Mouse (Mus musculus): ENCODE results near the gene Syt8.
"Not testable (repeated sequence)": the region's sequence is repeated elsewhere in the genome, so short reads cannot be mapped to it uniquely, and the experiment has no call there.

The Syt8 gene

DNA sequence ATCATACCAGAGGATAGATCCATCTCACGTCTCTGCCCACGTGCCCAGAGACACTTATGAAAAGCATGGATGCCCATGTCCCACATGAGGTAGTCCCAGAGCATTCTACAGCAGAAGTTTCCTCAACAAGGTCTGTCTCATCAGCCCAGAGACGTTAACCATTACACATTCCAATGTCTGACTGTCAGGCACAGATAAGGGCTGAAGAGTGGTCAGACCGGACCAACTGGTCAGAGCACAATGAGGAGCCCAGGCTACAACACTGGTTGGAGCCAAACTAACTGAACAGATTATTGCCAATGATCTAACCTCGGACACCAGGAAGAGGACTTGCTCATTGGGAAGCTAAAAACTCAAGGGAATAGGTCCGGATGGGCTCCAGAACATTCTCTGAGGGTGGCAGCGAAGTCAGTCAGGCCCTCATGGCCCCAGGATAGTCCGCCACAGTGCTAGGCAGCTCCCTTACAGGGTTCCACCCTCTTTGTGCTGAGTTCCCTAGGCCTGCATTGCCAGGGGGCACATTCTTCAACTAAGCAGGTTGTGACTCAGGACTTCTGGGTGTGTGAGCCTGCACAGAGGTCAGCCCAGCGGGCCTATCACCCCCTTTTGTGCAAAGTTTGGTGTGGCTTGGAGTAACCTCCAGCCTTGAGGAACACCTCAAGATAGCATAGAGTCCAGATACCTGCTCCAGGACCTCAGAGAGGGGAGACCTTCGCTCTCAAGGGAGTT lies at the start of gene Syt8:
Gene Syt8 (plus strand): TSS at position 714 of the 729 bp plus-strand sequence.
- no peak for DNase-seq

DNA sequence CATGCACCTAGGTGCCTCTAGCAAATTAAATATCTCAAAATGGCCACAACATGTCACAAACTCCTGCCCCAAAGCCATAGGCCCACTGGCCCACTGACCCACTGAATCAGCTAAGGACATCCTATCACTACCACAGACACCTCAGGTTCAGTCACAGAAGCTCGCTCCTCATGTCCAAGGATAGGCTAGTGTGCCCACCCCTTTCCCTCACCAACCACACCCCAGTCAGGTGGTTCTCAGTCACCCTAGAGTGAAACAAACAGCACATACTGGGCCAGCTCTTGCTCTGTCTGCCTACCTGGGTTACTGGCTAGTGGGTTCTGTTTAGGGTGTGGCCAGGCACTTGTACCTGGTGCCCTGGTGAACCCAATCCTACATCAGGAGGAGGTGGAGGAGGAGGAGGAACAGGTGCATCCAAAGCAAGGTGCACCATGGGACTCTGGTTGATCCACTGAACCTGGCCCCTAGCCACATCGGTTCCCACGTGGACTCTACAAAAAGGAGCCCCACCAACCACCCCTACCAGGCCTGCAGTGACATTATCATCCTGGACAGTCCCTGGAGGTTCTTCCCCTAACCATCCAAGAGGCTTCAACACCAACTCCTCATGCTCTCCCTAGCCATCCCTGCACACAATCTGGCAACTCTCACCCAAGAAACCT lies 48.8 kb upstream of the Syt8 start:
- DNase-seq = no peak

DNA sequence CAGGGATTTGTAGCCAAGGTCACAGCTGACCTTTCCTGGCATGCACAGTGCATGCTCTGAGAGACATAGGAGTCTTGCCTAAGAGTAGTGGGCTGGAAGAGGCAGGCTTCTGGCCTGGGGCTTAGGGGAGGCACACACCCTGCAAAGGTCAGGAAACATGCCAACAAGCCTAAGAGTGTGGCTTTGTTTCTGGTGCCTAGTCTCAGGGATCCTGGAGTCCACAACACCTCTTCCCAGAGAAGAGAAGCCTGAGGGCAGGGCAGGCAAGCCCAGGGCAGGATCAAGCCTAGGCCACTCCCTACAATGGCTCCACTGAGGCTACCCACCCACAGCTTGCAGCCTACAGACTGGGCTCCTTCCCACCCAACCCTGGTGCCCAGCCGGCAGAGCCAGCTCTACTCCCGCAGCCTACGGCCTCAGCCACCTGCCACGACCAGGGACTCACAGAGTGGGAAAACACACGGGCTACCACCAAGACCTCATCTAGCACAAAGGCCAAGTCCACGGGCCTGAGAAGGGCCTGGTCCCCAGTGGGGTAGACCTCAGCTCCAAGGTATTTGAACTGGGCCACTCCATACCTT lies 47.9 kb upstream of the Syt8 start:
- DNase-seq = no peak

DNA sequence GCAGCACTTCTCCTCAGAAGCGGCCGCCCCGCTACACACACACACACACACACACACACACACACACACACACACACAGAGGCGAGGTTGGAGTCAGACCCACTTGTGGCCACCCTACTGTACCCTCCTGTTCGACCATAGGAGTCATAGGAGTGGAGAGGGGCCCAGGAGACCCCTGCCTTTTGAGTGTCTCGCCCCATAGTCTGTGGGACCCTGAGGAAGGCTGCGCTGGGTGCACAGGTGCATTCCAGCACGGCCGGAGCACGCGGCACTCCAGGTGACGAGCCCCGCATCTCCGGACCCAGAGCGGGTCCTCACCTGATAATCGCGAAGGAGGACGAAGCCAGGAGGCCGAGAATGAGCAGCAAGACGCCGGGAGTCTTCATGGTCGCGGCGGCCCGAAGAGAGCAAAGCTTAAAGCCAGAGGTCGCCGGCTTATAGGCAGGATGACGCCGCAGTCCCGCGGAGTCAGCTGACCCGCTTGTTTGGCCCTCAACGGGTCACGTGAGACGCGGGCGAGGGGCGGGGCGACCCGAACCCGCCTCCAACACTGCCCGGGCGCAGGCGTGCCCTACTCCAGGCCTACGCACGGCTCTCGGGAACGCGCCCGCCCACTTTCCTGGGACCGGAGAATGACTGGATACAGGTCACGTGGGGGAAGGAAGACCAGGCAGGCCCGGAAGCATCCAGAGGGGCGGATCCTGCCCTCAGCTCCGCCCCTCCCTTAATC lies 47.1 kb upstream of the Syt8 start, which contains the start of gene Ctsd:
Gene Ctsd (minus strand): TSS at position 620 of the 730 bp plus-strand sequence.
- DNase-seq = peak; percentile 99

DNA sequence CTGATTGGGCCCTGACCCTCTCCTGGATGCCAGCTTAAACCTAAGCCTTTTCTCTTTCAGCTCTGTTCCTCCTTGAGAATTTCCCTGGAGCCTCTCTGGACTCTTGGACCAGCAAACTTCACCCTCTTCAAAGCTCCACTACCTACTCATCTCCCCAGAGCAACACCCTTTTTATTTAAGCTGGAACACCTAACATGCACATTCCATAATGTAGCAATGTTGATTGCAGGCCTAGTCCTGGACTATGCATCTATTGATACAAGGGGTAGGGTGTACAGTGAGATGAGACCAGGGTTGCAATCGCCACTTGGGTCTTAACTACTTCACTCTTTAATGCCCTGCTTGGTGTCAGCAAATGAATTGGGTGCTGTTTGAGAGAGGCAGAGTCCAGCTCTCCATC lies 46.5 kb upstream of the Syt8 start:
- no peak for DNase-seq

DNA sequence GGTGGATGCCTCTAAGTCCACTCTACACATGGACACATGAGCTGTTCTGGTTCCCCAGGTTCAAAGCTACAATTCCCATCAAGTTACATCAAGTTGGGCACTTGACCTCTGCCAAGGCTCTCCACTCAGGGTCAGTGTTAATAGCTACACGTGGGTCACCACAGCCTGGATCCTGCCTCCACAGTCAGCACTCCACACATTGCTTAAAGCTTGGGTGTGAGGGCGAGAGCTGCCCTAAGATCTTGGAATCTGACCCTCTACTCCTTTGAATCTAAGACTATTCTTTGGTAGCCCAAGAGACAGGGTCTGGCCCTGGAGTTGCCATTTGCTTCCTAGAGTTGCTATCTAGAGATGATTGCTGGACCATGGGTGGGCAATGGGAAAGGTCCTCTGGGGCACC lies 45.9 kb upstream of the Syt8 start:
- DNase-seq = no peak

DNA sequence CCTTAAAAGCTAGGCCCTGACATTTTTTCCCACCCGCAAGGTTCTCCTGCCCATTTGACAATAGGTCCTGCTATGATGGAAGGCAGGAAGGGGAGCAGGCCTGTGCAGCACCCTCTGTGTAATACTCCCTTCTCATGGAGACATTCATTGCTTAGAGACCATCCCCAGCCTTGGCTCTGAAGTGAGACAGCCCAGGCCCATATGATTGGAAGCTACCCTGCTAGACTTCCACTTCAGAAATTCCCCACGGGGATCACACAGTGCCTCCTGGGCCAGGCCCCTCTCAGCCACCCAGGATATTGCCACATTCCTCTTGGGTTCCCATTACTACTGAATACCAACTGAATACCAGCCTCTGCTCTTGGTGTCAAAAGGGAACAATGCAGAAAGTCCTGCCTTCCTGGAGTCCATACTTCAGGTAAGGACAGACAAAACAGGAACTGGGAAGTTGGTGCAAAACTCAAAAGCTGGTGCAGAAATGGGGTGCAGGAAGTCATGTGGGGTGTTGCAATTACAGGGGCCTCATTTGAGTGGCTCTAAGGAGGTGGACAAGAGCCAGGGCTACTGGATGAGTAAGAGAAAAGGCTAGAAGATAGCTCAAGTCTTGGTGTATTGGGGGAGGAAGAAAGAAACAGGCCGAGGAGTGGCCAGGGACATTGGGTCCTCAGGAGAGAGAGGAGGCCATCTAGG lies 44.5 kb upstream of the Syt8 start:
- DNase-seq = no peak

DNA sequence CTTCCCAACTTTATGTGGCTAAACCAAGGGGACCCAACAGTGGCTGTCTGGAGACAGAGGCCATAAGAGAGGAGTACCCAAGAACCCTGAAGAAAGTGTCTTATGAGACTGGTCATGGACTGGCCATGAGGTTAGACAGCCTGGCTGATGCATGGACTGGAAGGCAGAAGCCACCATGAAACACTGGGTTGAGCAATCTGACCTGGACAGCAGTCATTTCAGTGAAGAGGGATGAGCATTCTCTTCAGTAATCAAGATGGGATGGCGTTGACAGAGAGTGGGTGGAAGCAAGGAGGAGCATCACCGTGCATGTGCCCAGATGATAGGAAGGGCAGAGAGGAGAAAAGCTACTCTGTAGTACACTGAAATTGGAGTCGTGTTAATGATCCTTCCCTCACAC lies 43.5 kb upstream of the Syt8 start:
- DNase-seq = no peak

DNA sequence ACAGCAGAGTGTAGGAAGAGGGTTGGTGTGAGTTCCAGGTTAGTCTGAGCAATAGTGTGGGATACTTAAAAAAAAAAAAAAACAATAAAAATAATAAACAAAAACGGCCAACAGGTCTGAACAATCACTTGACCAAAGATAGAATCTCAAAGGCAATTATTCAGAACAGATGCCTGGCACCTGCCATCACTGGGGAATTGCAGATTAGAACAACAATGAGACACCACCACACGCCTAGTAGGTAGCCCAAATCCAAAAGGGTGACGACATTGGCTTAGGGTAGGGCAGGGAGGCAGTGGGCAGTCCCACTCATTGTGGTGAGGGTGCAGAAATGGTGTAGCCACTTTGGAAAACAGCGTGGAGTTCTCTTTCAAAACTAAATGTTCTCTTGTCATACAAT lies 43.0 kb upstream of the Syt8 start:
- no peak for DNase-seq

DNA sequence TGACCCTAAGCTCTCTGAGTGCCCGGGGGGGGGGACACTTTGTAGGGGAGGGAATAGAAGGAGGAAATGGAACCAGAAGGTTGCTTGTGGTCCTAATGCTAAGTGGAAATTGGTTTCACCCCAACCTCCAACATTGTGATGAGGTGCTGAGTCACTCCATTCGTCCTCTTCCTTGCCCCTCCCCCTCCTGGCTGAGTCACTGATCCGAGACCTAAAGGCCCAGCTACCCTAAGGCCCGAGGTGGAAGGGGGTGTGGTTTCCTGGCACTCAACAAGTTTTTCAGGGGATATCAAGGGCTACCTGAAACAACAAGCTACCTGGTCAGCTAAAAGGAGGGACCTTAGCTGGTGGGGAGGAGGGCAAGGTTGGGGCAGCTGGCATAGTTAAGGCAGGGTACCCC lies 41.5 kb upstream of the Syt8 start:
- peak; percentile 36 for DNase-seq

DNA sequence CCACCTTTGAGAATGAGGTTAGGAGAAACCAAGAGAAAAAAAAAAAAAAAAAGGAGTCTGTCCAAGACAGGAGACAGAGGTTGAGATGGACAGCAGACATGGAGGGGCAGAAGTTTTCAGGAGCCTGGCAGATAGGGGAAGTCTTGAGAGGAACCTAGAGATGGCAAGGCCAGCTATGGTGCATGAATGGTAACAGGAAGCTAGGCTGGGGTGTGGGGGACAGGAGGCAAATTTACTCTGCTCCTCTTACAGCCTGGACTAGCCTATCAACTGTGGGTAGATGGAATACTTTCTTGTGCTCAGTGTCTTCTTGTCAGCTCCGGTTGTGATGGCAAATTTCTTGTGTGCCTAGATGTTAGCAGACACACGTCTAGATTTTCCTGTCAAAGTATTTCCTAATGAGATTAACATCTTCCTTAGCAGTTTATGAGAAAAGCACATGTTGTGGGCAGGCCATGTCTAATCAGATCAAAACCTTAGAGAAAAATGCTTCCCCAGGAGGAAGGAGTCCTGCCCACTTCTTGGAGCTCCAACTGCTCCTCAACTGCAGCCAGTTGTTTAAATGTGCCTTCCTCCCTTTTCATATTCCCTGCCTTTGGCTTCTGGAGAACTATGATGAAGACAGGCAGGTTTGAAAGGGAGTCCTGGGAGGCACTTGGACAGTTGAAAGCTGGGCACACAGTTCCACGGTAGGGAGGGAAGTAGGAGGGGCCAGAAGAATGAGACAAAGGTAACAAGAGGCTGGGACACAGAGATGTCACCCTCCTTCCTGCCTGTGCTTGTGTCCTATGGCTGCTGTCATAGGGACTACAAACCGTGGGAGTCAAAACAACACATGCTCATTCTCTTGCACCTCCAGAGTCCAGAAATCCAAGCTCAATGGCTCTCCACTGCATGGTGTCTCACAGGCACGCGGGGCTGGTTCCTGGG lies 40.1 kb upstream of the Syt8 start:
- DNase-seq = no peak

DNA sequence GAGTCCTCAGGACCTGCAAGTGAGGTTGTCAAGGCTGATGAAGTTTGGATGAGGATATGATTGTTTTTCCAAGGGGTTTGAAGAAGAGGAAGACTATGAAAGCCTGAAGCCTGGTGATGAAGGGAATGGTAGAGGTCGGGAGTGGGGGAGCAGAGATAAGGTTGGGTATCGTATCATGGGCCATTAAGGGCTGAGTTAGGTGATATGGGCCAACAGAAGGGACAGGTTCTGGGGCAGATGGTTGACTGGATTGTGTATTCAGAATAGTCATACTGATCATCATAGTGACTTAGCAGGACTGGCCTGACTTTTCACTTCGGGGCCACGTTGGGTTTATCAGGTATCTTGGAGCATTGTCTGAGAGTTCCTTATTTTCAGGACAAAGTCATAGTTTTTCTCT lies 39.2 kb upstream of the Syt8 start:
- no peak for DNase-seq

DNA sequence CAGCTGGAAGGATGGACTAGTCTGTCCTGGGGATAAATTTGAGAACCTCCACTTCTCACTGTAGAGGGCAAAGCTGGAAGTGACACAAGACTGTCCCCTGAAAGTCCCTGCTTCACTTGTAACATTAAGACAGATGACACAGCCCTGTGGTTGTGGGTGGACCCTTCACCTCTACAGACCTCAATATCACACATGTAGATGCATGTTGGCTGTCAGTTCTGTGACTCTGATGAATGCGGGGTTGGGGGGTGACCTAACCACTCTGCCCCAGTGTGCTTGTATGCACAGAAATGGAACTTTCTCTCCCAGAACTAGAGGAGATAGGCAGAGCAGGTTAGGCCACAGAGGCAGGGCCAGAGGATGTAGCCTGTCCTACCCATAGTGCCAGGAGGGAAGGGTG lies 38.0 kb upstream of the Syt8 start:
- no peak for DNase-seq

DNA sequence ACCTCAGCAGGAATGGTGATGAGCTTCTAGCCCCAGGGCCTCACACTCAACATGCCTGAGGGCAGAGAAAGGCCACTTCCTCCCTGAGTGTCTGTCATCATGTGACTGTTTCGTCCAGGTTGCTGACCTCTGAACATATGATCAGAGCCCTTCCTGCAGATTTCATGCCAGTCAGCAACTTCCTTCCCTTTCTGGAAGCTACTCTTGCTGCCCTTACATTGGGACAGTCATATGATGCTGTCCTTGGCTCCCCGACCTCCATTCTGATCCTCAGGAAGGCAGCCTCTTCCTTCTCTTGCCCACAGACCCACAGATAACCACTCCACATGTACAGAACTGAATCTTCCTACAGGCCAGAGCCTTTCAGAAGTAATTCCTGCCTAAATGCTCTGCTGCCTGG lies 36.6 kb upstream of the Syt8 start:
- no peak for DNase-seq

DNA sequence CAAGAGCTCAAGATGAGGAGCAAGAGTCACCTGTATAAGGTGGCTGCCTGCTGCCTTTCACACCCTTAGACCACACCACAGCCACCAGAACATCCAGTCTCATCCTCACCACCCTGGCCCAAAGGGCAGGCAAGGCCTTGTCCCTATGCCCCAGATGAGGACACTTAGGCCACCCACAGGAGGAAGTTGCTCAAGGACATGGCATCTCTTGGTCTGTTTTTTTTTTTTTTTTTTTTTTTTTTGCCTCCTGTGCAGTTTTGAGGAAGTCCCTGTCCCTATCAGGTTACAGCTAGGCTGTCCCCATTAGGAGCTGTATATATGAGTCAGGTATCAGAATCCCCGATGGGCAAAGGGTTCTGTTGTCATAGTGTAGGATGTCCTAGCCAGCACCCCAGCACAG lies 35.4 kb upstream of the Syt8 start:
- DNase-seq = no peak

DNA sequence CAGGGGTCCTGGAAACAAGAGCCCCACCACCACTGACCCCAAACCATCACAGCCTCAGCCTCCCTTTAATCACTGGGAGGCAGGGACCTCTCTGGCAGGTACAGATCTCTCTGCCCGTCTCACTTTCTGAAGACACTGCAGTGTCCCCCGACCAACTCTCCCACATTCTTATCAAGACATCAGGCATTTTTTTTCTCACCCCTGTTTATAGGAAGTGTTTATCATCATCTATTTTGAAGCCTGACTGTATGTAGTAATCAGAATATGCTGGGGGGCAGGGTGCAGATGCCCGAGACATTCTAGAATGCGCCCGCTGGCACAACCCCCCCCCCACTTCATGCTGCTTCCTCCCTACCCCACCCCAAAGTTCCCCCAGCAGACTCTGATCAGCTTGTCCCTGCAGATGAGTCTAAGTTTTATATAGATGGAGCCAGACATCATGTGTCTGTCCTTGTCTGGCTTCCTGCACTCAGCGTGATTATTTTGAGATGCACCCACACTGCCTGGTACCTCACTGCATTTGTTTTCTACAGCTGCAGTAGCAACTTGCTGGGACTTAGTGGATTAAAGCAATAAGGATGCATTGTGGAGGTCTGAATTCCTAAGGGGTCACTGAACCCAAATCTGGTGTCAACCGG lies 34.4 kb upstream of the Syt8 start:
- DNase-seq = no peak

DNA sequence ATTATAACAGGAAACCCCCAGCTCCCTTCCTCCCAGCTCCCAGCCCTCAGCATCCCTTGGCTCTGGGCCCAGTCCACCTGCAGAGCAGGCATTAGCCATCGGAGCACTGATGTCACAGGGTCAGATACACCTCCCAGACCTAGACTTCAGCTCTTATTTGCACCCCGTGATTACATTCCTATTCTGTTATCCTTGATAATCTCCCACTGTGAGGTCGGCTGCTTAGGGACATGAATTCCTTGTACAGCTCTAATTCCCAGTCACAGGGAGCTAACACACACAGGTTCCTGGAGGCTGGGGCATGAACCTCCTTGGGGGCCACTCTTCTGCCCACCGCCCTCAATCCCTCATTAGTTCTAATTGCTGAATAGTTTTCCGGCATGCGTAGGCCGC lies 33.9 kb upstream of the Syt8 start:
- no peak for DNase-seq

DNA sequence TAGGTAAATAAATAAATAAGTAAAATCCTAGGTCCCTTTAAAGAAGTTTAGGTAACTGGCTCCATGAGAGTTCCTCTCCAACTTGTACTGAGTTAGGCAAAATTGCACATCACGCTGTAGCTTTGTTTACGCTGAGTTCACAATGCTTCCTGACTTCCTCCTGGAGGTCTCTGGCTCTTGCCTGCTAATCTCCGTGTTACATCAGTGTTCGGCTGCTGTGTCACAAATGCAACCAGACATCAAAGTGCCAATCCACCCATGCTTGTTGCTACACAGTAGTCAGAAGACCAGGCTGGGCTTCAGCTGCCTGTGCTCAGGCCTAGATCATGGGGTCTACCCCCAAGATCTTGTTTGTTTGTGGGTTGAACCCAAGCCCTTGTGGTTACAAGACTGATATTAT lies 31.1 kb upstream of the Syt8 start:
- no peak for DNase-seq

DNA sequence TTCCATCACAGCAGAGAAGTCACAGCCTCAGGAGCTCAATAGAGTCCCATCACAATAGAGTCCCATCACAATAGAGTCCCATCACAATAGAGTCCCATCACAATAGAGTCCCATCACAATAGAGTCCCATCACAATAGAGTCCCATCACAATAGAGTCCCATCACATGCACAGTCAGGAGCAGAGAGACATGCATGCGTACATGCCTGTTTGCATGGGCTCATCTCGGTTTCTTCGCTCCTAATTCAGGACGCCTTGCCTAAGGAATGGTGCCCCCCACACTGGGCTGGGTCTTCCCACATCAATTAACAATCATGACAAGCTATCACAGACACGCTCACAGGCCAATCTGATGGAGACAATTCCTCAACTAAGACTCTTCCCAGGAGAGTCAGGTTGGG lies 29.5 kb upstream of the Syt8 start:
- not testable (repeated sequence) for DNase-seq

DNA sequence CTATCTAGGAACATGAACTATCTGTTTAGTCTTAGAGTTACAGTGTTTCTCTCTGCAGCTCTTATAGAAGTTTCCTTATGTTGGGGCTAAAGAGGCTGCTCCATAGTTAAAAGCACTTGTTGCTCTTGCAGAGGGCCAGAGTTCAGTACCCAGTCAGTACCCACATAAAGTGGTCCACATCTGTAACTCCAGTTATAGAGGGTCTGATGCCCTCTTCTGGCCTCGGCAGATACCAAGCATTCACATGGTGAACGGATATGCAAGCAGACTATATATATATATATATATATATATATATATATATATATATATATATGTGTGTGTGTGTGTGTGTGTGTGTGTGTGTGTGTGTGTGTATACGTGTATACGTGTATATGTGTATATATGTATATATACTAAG lies 26.7 kb upstream of the Syt8 start:
- DNase-seq = no peak

DNA sequence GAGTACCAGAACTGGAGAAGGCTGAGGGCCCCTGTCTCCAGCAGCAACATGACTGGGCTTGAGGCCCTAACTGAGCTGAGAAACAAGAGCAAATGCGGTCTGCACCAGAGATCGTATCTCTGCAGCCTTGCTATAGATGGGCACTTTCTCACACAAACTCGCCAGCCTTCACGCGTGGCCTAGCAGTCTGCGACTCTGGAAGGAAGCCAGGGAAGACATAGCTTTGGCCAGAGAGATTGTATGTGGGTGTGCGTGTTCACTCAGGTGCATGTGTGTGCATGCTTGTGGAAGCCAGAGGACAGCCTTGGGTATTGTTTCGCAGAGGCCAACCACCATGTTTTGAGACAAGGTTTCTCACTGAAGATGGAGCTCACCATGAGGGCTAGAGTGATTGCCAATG lies 26.0 kb upstream of the Syt8 start:
- DNase-seq = no peak

DNA sequence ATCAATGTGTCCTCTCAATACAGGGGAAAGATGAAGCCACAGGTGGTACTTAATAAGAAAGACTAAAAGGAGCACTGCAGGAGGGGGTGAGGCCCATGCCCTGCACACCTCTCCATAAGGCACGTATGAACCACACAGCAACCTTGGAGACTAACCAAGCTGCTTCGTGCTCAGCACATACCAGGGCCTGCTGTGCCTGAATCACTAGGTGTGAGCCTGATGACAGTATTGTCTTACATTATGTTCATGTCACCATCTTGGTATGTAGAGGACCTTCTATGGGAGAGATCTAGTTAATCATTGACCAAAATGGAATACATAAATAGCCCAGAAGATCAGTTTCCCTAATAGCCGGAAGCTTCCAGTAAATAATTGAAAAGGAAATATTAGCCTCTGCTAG lies 25.0 kb upstream of the Syt8 start:
- DNase-seq = no peak

Data from lung, postnatal 10 days (tissue).